Mouse (Mus musculus): ENCODE results near the gene Pelp1. TPM values are rescaled to one million over a fixed set of nuclear protein-coding genes. Genes with fewer than 3 reads are reported as not detected.

Pelp1 gene
- polyA plus RNA-seq, 1 experiment from 2014 or later: 29.8 TPM

Small RNA genes within 50 kb of the gene (microRNA-seq; reads per million reads assigned to microRNA genes)
- gene Mir7115 (ENCODE audit: borderline number of aligned reads): not detected

Other genes starting within 250 kb of the Pelp1 start
- 2.9 and 3.0 TPM in 2 replicates for gene Slc16a11, start 197.3 kb downstream of the Pelp1 start, polyA plus RNA-seq (2014; fragmentation: Nextera tagmentation; extraction: Ambion mirVana)
- gene Slc16a13, start 189.0 kb downstream of the Pelp1 start, polyA plus RNA-seq (2014; fragmentation: Nextera tagmentation; extraction: Ambion mirVana): 4.2 and 5.8 TPM in 2 replicates
- 11.6 and 13.0 TPM in 2 replicates for gene Bcl6b, start 180.2 kb downstream of the Pelp1 start, polyA plus RNA-seq (2014; fragmentation: Nextera tagmentation; extraction: Ambion mirVana)
- 149 and 172 TPM in 2 replicates for gene 0610010K14Rik, start 172.1 kb downstream of the Pelp1 start, polyA plus RNA-seq (2014; fragmentation: Nextera tagmentation; extraction: Ambion mirVana)
- 9.9 and 12.2 TPM in 2 replicates for gene Gm21988, start 170.2 kb downstream of the Pelp1 start, polyA plus RNA-seq (2014; fragmentation: Nextera tagmentation; extraction: Ambion mirVana)
- 182 and 204 TPM in 2 replicates for gene Rnasek, start 170.2 kb downstream of the Pelp1 start, polyA plus RNA-seq (2014; fragmentation: Nextera tagmentation; extraction: Ambion mirVana)
- gene Alox12, start 154.7 kb downstream of the Pelp1 start, polyA plus RNA-seq (2014; fragmentation: Nextera tagmentation; extraction: Ambion mirVana): 5.8 and 6.4 TPM in 2 replicates
- gene Alox12e, start 87.4 kb downstream of the Pelp1 start, polyA plus RNA-seq (2014; fragmentation: Nextera tagmentation; extraction: Ambion mirVana): 1.9 and 2.1 TPM in 2 replicates
- 1.1 and 2.2 TPM in 2 replicates for gene Alox15, start 58.0 kb downstream of the Pelp1 start, polyA plus RNA-seq (2014; fragmentation: Nextera tagmentation; extraction: Ambion mirVana)
- 19.0 and 24.1 TPM in 2 replicates for gene Arrb2, start 22.6 kb upstream of the Pelp1 start, polyA plus RNA-seq (2014; fragmentation: Nextera tagmentation; extraction: Ambion mirVana)
- gene Med11, start 41.9 kb upstream of the Pelp1 start, polyA plus RNA-seq (2014; fragmentation: Nextera tagmentation; extraction: Ambion mirVana): 37.0 and 40.6 TPM in 2 replicates
- 0.31 and 0.85 TPM in 2 replicates for gene Zmynd15, start 49.4 kb upstream of the Pelp1 start, polyA plus RNA-seq (2014; fragmentation: Nextera tagmentation; extraction: Ambion mirVana)
- gene Cxcl16, start 50.0 kb upstream of the Pelp1 start, polyA plus RNA-seq (2014; fragmentation: Nextera tagmentation; extraction: Ambion mirVana): 5.7 and 6.0 TPM in 2 replicates
- gene Tm4sf5, start 95.2 kb upstream of the Pelp1 start, polyA plus RNA-seq (2014; fragmentation: Nextera tagmentation; extraction: Ambion mirVana): 0.52 TPM in 1 of 2 replicates, not detected in the other
- gene Vmo1, start 104.6 kb upstream of the Pelp1 start, polyA plus RNA-seq (2014; fragmentation: Nextera tagmentation; extraction: Ambion mirVana): 0.54 and 0.98 TPM in 2 replicates
- gene Gltpd2, start 109.2 kb upstream of the Pelp1 start, polyA plus RNA-seq (2014; fragmentation: Nextera tagmentation; extraction: Ambion mirVana): 0.53 and 0.84 TPM in 2 replicates
- 706 and 727 TPM in 2 replicates for gene Psmb6, start 115.3 kb upstream of the Pelp1 start, polyA plus RNA-seq (2014; fragmentation: Nextera tagmentation; extraction: Ambion mirVana)
- 1.1 and 2.7 TPM in 2 replicates for gene Gm40193, start 122.9 kb upstream of the Pelp1 start, polyA plus RNA-seq (2014; fragmentation: Nextera tagmentation; extraction: Ambion mirVana)
- 9.2 and 9.5 TPM in 2 replicates for gene Pld2, start 130.0 kb upstream of the Pelp1 start, polyA plus RNA-seq (2014; fragmentation: Nextera tagmentation; extraction: Ambion mirVana)
- gene Mink1, start 152.8 kb upstream of the Pelp1 start, polyA plus RNA-seq (2014; fragmentation: Nextera tagmentation; extraction: Ambion mirVana): 17.2 and 18.3 TPM in 2 replicates
- not detected in 2 replicates for gene 4930544D05Rik, start 205.8 kb upstream of the Pelp1 start, polyA plus RNA-seq (2014; fragmentation: Nextera tagmentation; extraction: Ambion mirVana)
- 0.51 and 0.58 TPM in 2 replicates for gene Chrne, start 209.2 kb upstream of the Pelp1 start, polyA plus RNA-seq (2014; fragmentation: Nextera tagmentation; extraction: Ambion mirVana)
- 0.38 and 0.60 TPM in 2 replicates for gene Gp1ba, start 229.1 kb upstream of the Pelp1 start, polyA plus RNA-seq (2014; fragmentation: Nextera tagmentation; extraction: Ambion mirVana)
- 100 and 105 TPM in 2 replicates for gene Rnf167, start 237.2 kb upstream of the Pelp1 start, polyA plus RNA-seq (2014; fragmentation: Nextera tagmentation; extraction: Ambion mirVana)
- 147 and 165 TPM in 2 replicates for gene Slc25a11, start 237.4 kb upstream of the Pelp1 start, polyA plus RNA-seq (2014; fragmentation: Nextera tagmentation; extraction: Ambion mirVana)
- 1,605 and 1,712 TPM in 2 replicates for gene Pfn1, start 244.6 kb upstream of the Pelp1 start, polyA plus RNA-seq (2014; fragmentation: Nextera tagmentation; extraction: Ambion mirVana)
- gene Eno3, start 247.2 kb upstream of the Pelp1 start, polyA plus RNA-seq (2014; fragmentation: Nextera tagmentation; extraction: Ambion mirVana): 165 and 289 TPM in 2 replicates